Mouse (Mus musculus): ENCODE measurements at regions not wholly inside any gene's neighbourhood (a gene's known extent, or its start where the extent isn't known, plus 50 kb on each side); places are given as distances from the start of the nearest gene placed in this dataset.

- TF ChIP-seq CTCF (IDR thresholded peaks at IDR 0.05; ENCODE audit: low read depth, low read length) = no peak
- no peak for TF ChIP-seq POLR2A (IDR thresholded peaks at IDR 0.05; ENCODE audit: borderline replicate concordance, low read depth, low read length)
Measured at GRCm38 (mm10) chr1:60662301-60662986, 54.2 kb upstream of the Cd28 start.

All from bone marrow macrophage, adult 2 months (primary cell).